Mouse (Mus musculus) thymus, postnatal 4 days (tissue): ENCODE measurements around the gene Mecom.

Source experiments
- DNase-seq: peaks from one replicate; pipeline ENCODE4 v3.0.0; 2021

Gene Mecom

GRCm38 (mm10) chr3:30080827-30081226 lies 467.0 kb downstream of the Mecom start:
- DNase-seq, result no peak

GRCm38 (mm10) chr3:30076522-30076921 lies 471.3 kb downstream of the Mecom start:
- no peak for DNase-seq

- no peak for DNase-seq
Observed at GRCm38 (mm10) chr3:30071271-30071670, 476.5 kb downstream of the Mecom start.

- no peak for DNase-seq
Observed at GRCm38 (mm10) chr3:30066519-30066918, 481.3 kb downstream of the Mecom start.

- DNase-seq, result no peak
Observed at GRCm38 (mm10) chr3:30060058-30060457, 487.8 kb downstream of the Mecom start.

- DNase-seq, result no peak
Observed at GRCm38 (mm10) chr3:30059615-30060014, 488.2 kb downstream of the Mecom start.

GRCm38 (mm10) chr3:30051287-30051686 lies 496.5 kb downstream of the Mecom start:
- no peak for DNase-seq

- DNase-seq, result no peak
Observed at GRCm38 (mm10) chr3:30050795-30051194, 497.0 kb downstream of the Mecom start.

GRCm38 (mm10) chr3:30048792-30049191 lies 499.0 kb downstream of the Mecom start:
- no peak for DNase-seq

GRCm38 (mm10) chr3:30048157-30048556 lies 499.7 kb downstream of the Mecom start:
- no peak for DNase-seq

- no peak for DNase-seq
Observed at GRCm38 (mm10) chr3:30043525-30043924, 504.3 kb downstream of the Mecom start.

GRCm38 (mm10) chr3:30038545-30038944 lies 509.3 kb downstream of the Mecom start:
- DNase-seq, result no peak

GRCm38 (mm10) chr3:30019961-30020360 lies 527.8 kb downstream of the Mecom start:
- no peak for DNase-seq

- DNase-seq, result no peak
Observed at GRCm38 (mm10) chr3:30019411-30019810, 528.4 kb downstream of the Mecom start.

- no peak for DNase-seq
Observed at GRCm38 (mm10) chr3:30018202-30018601, 529.6 kb downstream of the Mecom start.

GRCm38 (mm10) chr3:30016766-30017165 lies 531.0 kb downstream of the Mecom start:
- DNase-seq, result no peak

GRCm38 (mm10) chr3:30014962-30015660 lies 532.7 kb downstream of the Mecom start:
- peak; percentile 65 for DNase-seq

- no peak for DNase-seq
Observed at GRCm38 (mm10) chr3:30014279-30014678, 533.5 kb downstream of the Mecom start.

- DNase-seq, result no peak
Observed at GRCm38 (mm10) chr3:30013416-30013815, 534.4 kb downstream of the Mecom start.

- DNase-seq, result no peak
Observed at GRCm38 (mm10) chr3:30012666-30013365, 535.0 kb downstream of the Mecom start.

GRCm38 (mm10) chr3:30012150-30012549 lies 535.7 kb downstream of the Mecom start:
- DNase-seq, result peak; percentile 18

GRCm38 (mm10) chr3:30011712-30012111 lies 536.1 kb downstream of the Mecom start:
- no peak for DNase-seq

- no peak for DNase-seq
Observed at GRCm38 (mm10) chr3:30010889-30011288, 536.9 kb downstream of the Mecom start.

GRCm38 (mm10) chr3:30009596-30009995 lies 538.2 kb downstream of the Mecom start:
- no peak for DNase-seq
